Comparison of ENCODE assay signal across 20 mouse cellular contexts in genomic region chrX:51686048-51686949, GRCm38 (mm10). TPM values are rescaled to one million over a fixed set of nuclear protein-coding genes. Genes with fewer than 3 reads are reported as not detected.
DNase-seq lines count a peak whose midpoint lies in the region; ATAC-seq and TF ChIP-seq lines count a peak whose summit lies in the region.
"Had no signal": no experiment of that assay in that cellular context is flagged by ENCODE, and none has a peak within 500 bp of the region (broad histone marks: within the 10 kb centered on the region; RNA-seq: fewer than 3 reads in every experiment).

No protein-coding gene starts in this region.

- ATAC-seq in liver, embryonic 11.5 days (replicated peaks; ENCODE audit: low FRiP score) = peak; percentile 65
- peak; percentile 72; the same call in 1 of the 2 replicates for ATAC-seq in liver, embryonic 14.5 days (ENCODE audit: insufficient read depth)
- peak; percentile 67 for ATAC-seq in megakaryocyte progenitor cell, adult 5-6 weeks (replicated peaks; ENCODE audit: poor library complexity)
- no peak for ATAC-seq in midbrain, embryonic 14.5 days (ENCODE audit: low FRiP score, low TSS enrichment)
- ATAC-seq: forebrain, embryonic 15.5 days; hindbrain, embryonic 16.5 days had no signal

- no peak overlapping the region for H3K4me2 ChIP-seq in liver, embryonic 11.5 days
- no peak overlapping the region for H3K4me2 ChIP-seq in liver, embryonic 14.5 days (ENCODE audit: low read depth)
- no peak overlapping the region for H3K4me2 ChIP-seq in midbrain, embryonic 14.5 days (ENCODE audit: low read length)
- H3K4me2 ChIP-seq: embryonic facial prominence, embryonic 12.5 days; forebrain, embryonic 15.5 days; heart, embryonic 12.5 days had no signal

- no peak for DNase-seq in liver, embryonic 11.5 days (ENCODE audit: low spot score)
- DNase-seq in liver = no peak
- DNase-seq in liver, embryonic 14.5 days (ENCODE audit: low read depth in 3 of 3, low spot score in 3 of 3) = no peak
- no peak for DNase-seq in right cerebral cortex, postnatal 25 days
- no peak for DNase-seq in midbrain, embryonic 14.5 days
- DNase-seq in left cerebral cortex, postnatal 25 days (ENCODE audit: low spot score in 2 of 2) = no peak
- DNase-seq: adrenal gland, adult 8-10 months; adrenal gland, postnatal 36 days; cerebellum, adult 11 months; cerebellum, adult 8-10 months; cerebellum, postnatal 25 days; gastrocnemius, postnatal 10 days; heart, adult 2 months had no signal

- TF ChIP-seq EP300 in liver, embryonic 14.5 days (IDR thresholded peaks at IDR 0.05; ENCODE audit: low read depth) = no peak

- no peaks in the 10 kb centered on the region for H3K9me3 ChIP-seq in liver, embryonic 11.5 days (ENCODE audit: control insufficient read depth, low read length)
- H3K9me3 ChIP-seq in liver, embryonic 14.5 days (ENCODE audit: control insufficient read depth, low read length) = no peaks in the 10 kb centered on the region
- no peaks in the 10 kb centered on the region for H3K9me3 ChIP-seq in midbrain, embryonic 14.5 days (ENCODE audit: control insufficient read depth, low read length)
- H3K9me3 ChIP-seq: embryonic facial prominence, embryonic 12.5 days; forebrain, embryonic 15.5 days; heart, embryonic 12.5 days; hindbrain, embryonic 10.5 days had no signal

- TF ChIP-seq CTCF in liver, embryonic 14.5 days (IDR thresholded peaks at IDR 0.05; ENCODE audit: low read depth) = no peak

- H3K27ac ChIP-seq in liver, embryonic 11.5 days (ENCODE audit: low read depth, low read length) = no peak overlapping the region
- no peak overlapping the region for H3K27ac ChIP-seq in liver, embryonic 14.5 days
- no peak overlapping the region for H3K27ac ChIP-seq in midbrain, embryonic 14.5 days (replicated peaks; ENCODE audit: low read depth, low read length)
- H3K27ac ChIP-seq: embryonic facial prominence, embryonic 12.5 days; forebrain, embryonic 15.5 days; heart, adult 2 months; hindbrain, embryonic 10.5 days had no signal

- no peaks in the 10 kb centered on the region for H3K36me3 ChIP-seq in liver, embryonic 11.5 days (ENCODE audit: control insufficient read depth, insufficient read depth, low read length)
- H3K36me3 ChIP-seq in liver, embryonic 14.5 days (replicated peaks; ENCODE audit: control insufficient read depth, insufficient read depth, low read depth) = no peaks in the 10 kb centered on the region
- H3K36me3 ChIP-seq in midbrain, embryonic 14.5 days (ENCODE audit: control insufficient read depth, insufficient read depth, low read length) = no peaks in the 10 kb centered on the region
- H3K36me3 ChIP-seq: embryonic facial prominence, embryonic 12.5 days; forebrain, embryonic 15.5 days; heart, embryonic 12.5 days; hindbrain, embryonic 10.5 days had no signal

- 49% methylated on average over 6 of the region's 6 CpGs for WGBS in liver, embryonic 11.5 days
- whole genome bisulfite sequencing in liver, embryonic 14.5 days (ENCODE audit: insufficient replicate concordance) = 28% methylated on average over 6 of the region's 6 CpGs
- 88% methylated on average over 6 of the region's 6 CpGs for WGBS in midbrain, embryonic 14.5 days

- no peaks in the 10 kb centered on the region for H3K4me1 ChIP-seq in liver, embryonic 11.5 days (replicated peaks; ENCODE audit: control insufficient read depth, insufficient read depth, low read length)
- peaks cover 0 to 11% of the 10 kb centered on the region in 2 experiments; a peak in 2 of 4 replicates for H3K4me1 ChIP-seq in liver, embryonic 14.5 days (replicated peaks; ENCODE audit: control insufficient read depth in 2 of 2, insufficient read depth in 2 of 2, low read length in 1 of 2)
- no peaks in the 10 kb centered on the region for H3K4me1 ChIP-seq in midbrain, embryonic 14.5 days (ENCODE audit: control insufficient read depth, insufficient read depth, low read length)
- H3K4me1 ChIP-seq: embryonic facial prominence, embryonic 12.5 days; forebrain, embryonic 15.5 days; heart, embryonic 12.5 days had no signal

- intact Hi-C loops in left cerebral cortex, postnatal 25 days (cut with DNase I) = loop anchor here (10.0 kb wide), 1 partner anchor 181 kb away; no protein-coding TSS in a partner anchor

- no peak overlapping the region for H3K4me3 ChIP-seq in liver, embryonic 11.5 days (ENCODE audit: low read depth, low read length)
- no peak overlapping the region for H3K4me3 ChIP-seq in liver, embryonic 14.5 days (ENCODE audit: insufficient read depth in 1 of 2, low read depth in 2 of 2, low read length in 2 of 2)
- no peak overlapping the region for H3K4me3 ChIP-seq in midbrain, embryonic 14.5 days (replicated peaks; ENCODE audit: low read depth, low read length)
- H3K4me3 ChIP-seq: embryonic facial prominence, embryonic 12.5 days; forebrain, embryonic 15.5 days; heart, adult 2 months; heart, embryonic 12.5 days; hindbrain, embryonic 10.5 days had no signal

- H3K27me3 ChIP-seq in liver, embryonic 11.5 days (replicated peaks; ENCODE audit: control insufficient read depth, insufficient read depth, low read length) = peaks cover 24% of the 10 kb centered on the region
- peaks cover 12% of the 10 kb centered on the region for H3K27me3 ChIP-seq in liver, embryonic 14.5 days (ENCODE audit: control insufficient read depth, insufficient read depth, low read length)
- no peaks in the 10 kb centered on the region for H3K27me3 ChIP-seq in midbrain, embryonic 14.5 days (ENCODE audit: control insufficient read depth, insufficient read depth, low read length)
- H3K27me3 ChIP-seq: CH12.LX; forebrain, embryonic 15.5 days had no signal

- H3K9ac ChIP-seq in liver, embryonic 11.5 days (ENCODE audit: low read depth, low read length) = no peak overlapping the region
- H3K9ac ChIP-seq in liver, embryonic 14.5 days (replicated peaks) = no peak overlapping the region
- no peak overlapping the region for H3K9ac ChIP-seq in midbrain, embryonic 14.5 days (replicated peaks; ENCODE audit: low read length)
- H3K9ac ChIP-seq: embryonic facial prominence, embryonic 12.5 days; forebrain, embryonic 15.5 days; heart, embryonic 12.5 days had no signal

RNA-seq across cellular contexts. Expression of gene Hs6st2, which starts 4.6 kb away (rescaled TPM):
- polyA plus RNA-seq in liver, embryonic 11.5 days (2014; fragmentation: Nextera tagmentation; extraction: Ambion mirVana) = 6.7 and 7.0 TPM in 2 replicates
- polyA plus RNA-seq in liver, embryonic 14.5 days (2012; rRNA removed) = 0.26 and 0.39 TPM in 2 replicates
- polyA plus RNA-seq in liver, embryonic 14.5 days (2014; fragmentation: Nextera tagmentation; extraction: Ambion mirVana) = 0.86 and 0.92 TPM in 2 replicates
- total RNA-seq in megakaryocyte progenitor cell, adult 5-6 weeks (2015) = 0.10 TPM in 1 of 2 replicates, not detected in the other
- total RNA-seq in megakaryocyte progenitor cell, adult 5-6 weeks (2017) = not detected in 2 replicates
- 21.6 and 23.9 TPM in 2 replicates for polyA plus RNA-seq in midbrain, embryonic 14.5 days (2014; fragmentation: Nextera tagmentation; extraction: Ambion mirVana)
- 10 to 100 TPM; 34.9 to 39.0 TPM for total RNA-seq in left cerebral cortex, postnatal 25 days (2021)
- total RNA-seq: CH12.LX had no signal
